Comparison of ENCODE assay signal across 29 mouse cellular contexts in the genomic region with DNA sequence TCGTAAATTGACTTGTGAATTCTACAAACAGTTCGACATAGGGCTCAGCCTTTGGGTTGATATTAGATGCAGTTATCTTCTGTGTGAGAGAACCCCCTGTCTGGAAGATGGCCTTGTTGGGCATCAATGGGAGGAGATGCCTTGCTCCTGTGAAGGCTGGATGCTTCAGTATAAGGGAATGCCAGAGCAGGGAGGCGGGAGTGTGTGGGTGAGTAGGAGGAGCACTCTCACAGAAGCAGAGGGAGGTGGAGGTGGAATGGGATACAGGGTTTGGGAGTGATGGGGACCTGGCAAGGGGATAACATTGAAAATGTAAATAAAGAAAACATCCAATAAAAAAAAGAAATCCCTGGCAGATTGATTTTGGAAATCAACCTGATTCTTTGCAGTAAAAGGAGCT. TPM values are rescaled to one million over a fixed set of nuclear protein-coding genes. Genes with fewer than 3 reads are reported as not detected.
DNase-seq lines count a peak whose midpoint lies in the region; ATAC-seq and TF ChIP-seq lines count a peak whose summit lies in the region.
"Had no signal": no experiment of that assay in that cellular context is flagged by ENCODE, and none has a peak within 500 bp of the region (broad histone marks: within the 10 kb centered on the region; RNA-seq: fewer than 3 reads in every experiment).

No protein-coding gene starts in this region.

- peak overlapping the region; percentile 81 for H3K27ac ChIP-seq in heart, postnatal 0 days (ENCODE audit: low read depth)
- H3K27ac ChIP-seq: embryonic facial prominence, embryonic 15.5 days; hindbrain, embryonic 12.5 days; midbrain, embryonic 13.5 days; stomach, embryonic 15.5 days had no signal

- DNase-seq in embryo, embryonic 9.5 days (ENCODE audit: extremely low spot score), result peak; percentile 10
- DNase-seq in embryo, embryonic 10 days (ENCODE audit: low spot score), result no peak
- no peak for DNase-seq in heart, postnatal 0 days (ENCODE audit: low spot score)
- no peak for DNase-seq in heart, postnatal 36 days
- DNase-seq in kidney, postnatal 10 days, result peak; percentile 11
- DNase-seq in kidney, adult 11 months, result no peak
- peak; percentile 28 for DNase-seq in lung, postnatal 10 days
- DNase-seq in thymus, postnatal 10 days (ENCODE audit: low spot score in 2 of 2), result no peak
- DNase-seq: adrenal gland, adult 8-10 months; cerebellum, adult 2 months; cerebellum, postnatal 36 days; layer of hippocampus, postnatal 36 days; thymus, adult 2 months had no signal

- ATAC-seq in heart, postnatal 0 days (ENCODE audit: insufficient read depth, low read depth), result peak; percentile 50; the same call in 1 of the 2 replicates
- ATAC-seq: activated CD4-positive, CD25-positive, alpha-beta regulatory T cell, adult 4 months; forebrain, embryonic 14.5 days; midbrain, embryonic 13.5 days had no signal

- peaks cover 13% of the 10 kb centered on the region for H3K4me1 ChIP-seq in heart, postnatal 0 days (ENCODE audit: control insufficient read depth, insufficient read depth)
- H3K4me1 ChIP-seq: embryonic facial prominence, embryonic 15.5 days; megakaryocyte, embryonic 14.5 days; midbrain, embryonic 13.5 days had no signal

- TF ChIP-seq CTCF in heart, postnatal 0 days (IDR thresholded peaks at IDR 0.05; ENCODE audit: low read depth), result no peak

- no peaks in the 10 kb centered on the region for H3K9me3 ChIP-seq in heart, postnatal 0 days (replicated peaks; ENCODE audit: control insufficient read depth, low read length)
- H3K9me3 ChIP-seq: embryonic facial prominence, embryonic 15.5 days; hindbrain, embryonic 12.5 days; megakaryocyte, embryonic 14.5 days; midbrain, embryonic 13.5 days; stomach, embryonic 15.5 days had no signal

- no peak overlapping the region for H3K4me3 ChIP-seq in heart, postnatal 0 days (ENCODE audit: low read depth, low read length)
- H3K4me3 ChIP-seq: embryonic facial prominence, embryonic 15.5 days; hindbrain, embryonic 12.5 days; megakaryocyte, embryonic 14.5 days; midbrain, embryonic 13.5 days; stomach, embryonic 15.5 days had no signal

- no peaks in the 10 kb centered on the region for H3K27me3 ChIP-seq in heart, postnatal 0 days (ENCODE audit: control insufficient read depth, insufficient read depth, low read length)
- H3K27me3 ChIP-seq: embryonic facial prominence, embryonic 15.5 days; hindbrain, embryonic 12.5 days; megakaryocyte, embryonic 14.5 days; midbrain, embryonic 13.5 days; stomach, embryonic 15.5 days had no signal

- H3K36me3 ChIP-seq in heart, postnatal 0 days (replicated peaks; ENCODE audit: control insufficient read depth, insufficient read depth, low read length), result no peaks in the 10 kb centered on the region
- H3K36me3 ChIP-seq: embryonic facial prominence, embryonic 15.5 days; hindbrain, embryonic 12.5 days; midbrain, embryonic 13.5 days; stomach, embryonic 15.5 days had no signal

- WGBS in heart, postnatal 0 days, result 82% methylated on average over 3 of the region's 3 CpGs

- intact Hi-C loops in heart, postnatal 36 days (cut with DNase I), result loop anchor here (2.0 kb wide), 1 partner anchor 67 kb away; no protein-coding TSS in a partner anchor

- H3K9ac ChIP-seq in heart, postnatal 0 days (replicated peaks; ENCODE audit: low read depth, low read length), result no peak overlapping the region
- H3K9ac ChIP-seq: embryonic facial prominence, embryonic 15.5 days; hindbrain, embryonic 12.5 days; midbrain, embryonic 13.5 days; stomach, embryonic 15.5 days had no signal

- H3K4me2 ChIP-seq in heart, postnatal 0 days (ENCODE audit: low read depth, low read length), result no peak overlapping the region
- H3K4me2 ChIP-seq: embryonic facial prominence, embryonic 15.5 days; hindbrain, embryonic 12.5 days; liver, embryonic 11.5 days; midbrain, embryonic 13.5 days; stomach, embryonic 15.5 days had no signal

- no peak for TF ChIP-seq EP300 in heart, postnatal 0 days (IDR thresholded peaks at IDR 0.05; ENCODE audit: low read depth)

RNA-seq across cellular contexts. Expression of a gene that starts 35.0 kb away (rescaled TPM):
- total RNA-seq in heart, postnatal 0 days (2014; rRNA removed; ENCODE audit: low replicate concordance), result 373 and 526 TPM in 2 replicates
- polyA plus RNA-seq in heart, postnatal 0 days (2015; fragmentation: Nextera tagmentation; extraction: Ambion mirVana), result 601 and 603 TPM in 2 replicates
- 1,000 to 10,000 TPM; 1,925 to 2,084 TPM for total RNA-seq in heart, postnatal 36 days (2021)
- total RNA-seq: granulocyte monocyte progenitor cell, adult 5-6 weeks had no signal

RNA-seq across cellular contexts. Expression of a gene that starts 38.7 kb away (rescaled TPM):
- total RNA-seq in heart, postnatal 0 days (2014; rRNA removed; ENCODE audit: low replicate concordance), result 0.12 TPM in 1 of 2 replicates, not detected in the other
- polyA plus RNA-seq in heart, postnatal 0 days (2015; fragmentation: Nextera tagmentation; extraction: Ambion mirVana), result 0.11 TPM in 1 of 2 replicates, not detected in the other
- under 1 TPM; 0.58 to 0.95 TPM for total RNA-seq in heart, postnatal 36 days (2021)
- total RNA-seq: adrenal gland, adult 8-10 months; granulocyte monocyte progenitor cell, adult 5-6 weeks; layer of hippocampus, adult 8-10 months; layer of hippocampus, postnatal 36 days; left cerebral cortex, postnatal 10 days; monocyte, adult 5-6 weeks; neutrophil, adult 5-6 weeks had no signal
- polyA plus RNA-seq: activated CD4-positive, CD25-positive, alpha-beta regulatory T cell, adult 4 months; cerebellum, adult 2 months; embryonic facial prominence, embryonic 15.5 days; forebrain, embryonic 14.5 days; frontal cortex, adult 2 months; heart, embryonic 14.5 days; limb, embryonic 11.5 days; liver, embryonic 11.5 days; midbrain, embryonic 13.5 days; stomach, embryonic 15.5 days had no signal

Comparison
In these comparisons a context has a peak if more than half of its experiments do, and no peak if none do; other contexts are left out.
1. DNase-seq: peak in embryo, embryonic 9.5 days (single experiment), kidney, postnatal 10 days (single experiment) and lung, postnatal 10 days (single experiment); none in embryo, embryonic 10 days (single experiment), heart, postnatal 0 days (single experiment), heart, postnatal 36 days (0 of 2), kidney, adult 11 months (single experiment) and thymus, postnatal 10 days (0 of 2).